Mouse (Mus musculus) B cell, adult 2 months (primary cell): Measurements from ENCODE around the gene Ccr8.
A peak's percentile ranks its signal among the peaks of the same experiment; 100 is the strongest.

Source experiments
- DNase-seq, 2 experiments: peaks; one replicate each; pipeline ENCODE4 v3.0.0; 2022

Gene Ccr8

DNA sequence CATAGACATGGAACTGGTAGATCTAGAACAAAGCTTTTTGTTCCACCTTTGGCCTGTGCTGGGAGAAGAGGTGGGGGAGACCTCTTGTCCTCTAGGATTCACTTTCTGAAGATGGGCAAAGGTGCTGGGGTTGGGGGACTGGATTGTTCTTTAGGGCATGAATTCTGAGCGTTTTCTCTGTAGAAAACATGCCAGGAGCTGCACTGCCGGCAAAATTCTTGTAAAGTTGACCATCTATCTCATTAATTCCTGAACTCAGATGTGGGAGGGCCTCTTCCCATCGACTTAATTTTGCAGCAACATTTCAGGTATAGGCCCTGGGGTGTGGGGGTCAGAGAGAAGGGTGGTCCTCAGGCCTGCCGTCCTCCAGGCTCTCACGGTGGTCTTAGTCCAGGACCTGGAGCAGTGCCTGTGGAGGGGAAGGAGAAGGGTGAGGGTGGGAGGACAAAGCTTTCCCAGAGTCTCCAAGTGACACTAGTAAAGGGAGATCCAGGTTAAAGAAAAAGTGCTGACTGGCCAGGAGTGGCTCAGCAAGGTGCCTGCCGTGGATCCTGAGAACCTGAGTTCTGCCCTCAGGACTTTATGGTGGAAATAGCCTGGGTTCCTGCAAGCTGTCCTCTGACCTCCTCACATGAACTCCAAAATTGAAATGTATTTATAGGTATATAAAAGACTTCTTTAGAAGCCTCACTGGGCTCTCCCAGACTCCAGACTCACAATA lies 42.0 kb downstream of the Ccr8 start:
- no peak for DNase-seq

DNA sequence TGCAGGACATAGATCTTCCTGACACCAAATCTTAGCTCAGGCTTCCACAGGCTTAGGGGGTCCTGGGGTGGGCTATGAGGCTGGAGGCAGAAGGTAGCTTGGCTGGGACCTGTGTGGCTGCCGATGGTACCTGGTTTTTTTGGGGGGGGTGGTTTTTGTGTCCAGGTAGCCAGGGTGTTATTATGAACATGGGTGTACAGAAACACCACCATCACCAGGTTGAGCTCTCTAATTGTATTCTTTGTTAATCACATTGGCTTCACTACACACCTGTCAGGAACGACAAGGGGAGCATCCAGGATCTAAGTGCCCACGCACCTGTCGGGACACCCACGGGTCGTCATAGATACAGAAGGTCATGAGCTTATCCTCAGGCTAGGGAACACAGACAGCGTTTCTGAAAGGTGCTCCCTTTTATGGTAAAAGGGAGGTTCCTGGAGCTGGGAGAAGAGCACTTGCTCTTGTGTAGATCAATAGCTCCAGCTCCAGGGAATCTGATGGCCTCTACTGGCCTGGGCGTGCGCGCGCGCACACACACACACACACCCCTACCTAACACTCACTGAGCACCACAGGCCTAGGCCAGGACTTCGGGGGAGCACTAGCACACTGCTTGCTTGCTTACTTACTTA lies 42.7 kb downstream of the Ccr8 start:
- DNase-seq: no peak

DNA sequence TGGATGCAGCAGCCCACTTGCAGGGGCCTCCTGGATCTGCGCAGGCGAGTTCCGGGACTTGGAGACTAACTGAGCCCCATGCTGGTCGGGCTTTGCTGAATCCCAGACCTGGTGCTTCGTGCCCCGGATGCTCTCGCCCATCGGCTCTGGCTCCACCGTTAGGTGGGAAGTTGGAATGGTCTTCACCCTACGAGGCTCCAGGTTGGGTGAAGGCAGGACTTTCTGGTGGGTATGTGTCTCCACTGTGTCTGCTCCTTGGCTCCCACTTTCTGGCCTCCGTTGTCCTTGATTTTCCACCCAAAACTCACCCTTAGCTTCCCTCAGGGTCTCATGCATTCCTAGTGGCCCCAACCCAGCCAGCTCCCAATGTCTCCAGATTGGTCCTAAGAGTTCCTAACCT lies 43.5 kb downstream of the Ccr8 start:
- DNase-seq: no peak

DNA sequence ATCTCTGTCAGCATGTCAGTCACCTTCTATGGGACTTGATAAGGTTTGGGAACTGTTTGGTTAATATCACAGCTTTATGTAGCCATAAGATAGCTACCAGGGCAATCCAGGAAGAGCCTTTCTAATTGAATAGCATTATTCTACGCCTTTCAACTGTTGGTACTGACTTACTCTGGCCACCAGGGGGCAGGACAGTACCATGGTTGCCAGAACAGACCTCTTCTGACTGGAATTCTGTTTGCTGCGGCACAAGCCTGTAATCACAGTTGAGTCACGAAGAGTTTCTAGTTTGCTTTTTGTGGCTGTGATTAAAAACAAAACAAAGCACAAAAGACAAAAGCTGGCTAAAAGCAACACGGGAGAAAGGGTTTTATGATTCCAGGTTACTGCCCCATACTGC lies 48.7 kb downstream of the Ccr8 start:
- DNase-seq: peak; percentile 82 to 83

DNA sequence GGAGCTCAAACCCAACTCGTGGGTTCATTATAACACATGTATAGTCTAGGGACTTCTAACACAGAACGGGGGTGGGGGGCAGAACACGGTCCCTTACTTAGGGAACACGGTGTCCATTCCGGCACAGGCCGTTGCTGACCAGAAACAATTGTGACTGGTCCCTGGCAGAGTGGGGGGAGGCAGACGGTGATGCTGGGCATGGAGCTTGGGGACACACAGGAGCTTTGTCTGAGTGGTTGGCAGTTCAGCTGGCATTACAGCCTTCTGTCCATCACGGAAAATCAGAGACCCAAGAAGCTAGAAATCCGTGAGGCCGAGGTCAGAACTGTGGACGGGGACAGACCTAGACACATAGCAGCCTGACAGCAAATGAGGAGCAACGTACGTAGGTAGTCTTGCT lies 52.6 kb downstream of the Ccr8 start:
- no peak for DNase-seq
